Mouse (Mus musculus): Measurements from ENCODE around the gene Ubr3. TPM values are rescaled to one million over a fixed set of nuclear protein-coding genes. Genes with fewer than 3 reads are reported as not detected.

Ubr3 gene
- polyA plus RNA-seq, 1 experiment from 2014 or later = 22.4 TPM

DNA sequence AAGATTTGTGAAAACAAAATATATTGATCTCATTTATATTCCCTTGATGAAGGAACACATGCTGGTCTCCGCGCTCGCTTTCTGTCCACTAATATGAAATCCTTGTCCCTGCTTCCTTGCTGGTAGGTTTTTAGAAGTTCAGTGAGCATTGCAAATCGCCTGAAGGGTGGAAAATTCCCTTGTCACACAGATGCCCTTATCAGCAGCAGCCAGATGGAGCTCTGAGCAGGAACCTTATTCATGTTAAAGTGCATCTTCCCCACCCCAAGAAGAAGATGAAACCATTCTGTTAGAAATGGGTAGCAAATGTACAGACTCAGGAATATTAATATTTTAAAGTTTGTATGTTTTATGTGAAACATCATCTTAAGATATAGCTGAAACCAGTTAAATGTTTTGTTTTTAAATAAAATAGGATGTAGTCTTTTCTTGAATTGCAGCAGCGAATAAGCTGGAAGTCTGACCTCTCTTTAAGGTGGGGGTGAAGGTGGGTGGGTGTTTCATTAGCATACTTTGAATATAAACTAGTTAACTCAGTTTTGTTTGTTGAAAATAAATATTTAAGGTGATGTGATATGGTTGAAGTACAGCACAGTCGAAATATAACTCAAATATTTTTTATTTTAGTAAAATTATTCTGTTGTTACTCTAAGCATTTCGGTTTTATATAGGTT is 102.2 kb downstream of the Ubr3 start:
- H3K9me3 ChIP-seq (replicated peaks) = no peaks in the 10 kb centered on the region
- no peak overlapping the region for H3K4me3 ChIP-seq
- no peak overlapping the region for H3K27ac ChIP-seq
- no peaks in the 10 kb centered on the region for H3K27me3 ChIP-seq
- no peaks in the 10 kb centered on the region for H3K4me1 ChIP-seq
- WGBS = 72% methylated on average over 7 of the region's 7 CpGs
- peaks cover 18% of the 10 kb centered on the region for H3K36me3 ChIP-seq
- H3K4me2 ChIP-seq (replicated peaks) = no peak overlapping the region
- ATAC-seq (ENCODE audit: low FRiP score) = no peak
- no peak overlapping the region for H3K9ac ChIP-seq

DNA sequence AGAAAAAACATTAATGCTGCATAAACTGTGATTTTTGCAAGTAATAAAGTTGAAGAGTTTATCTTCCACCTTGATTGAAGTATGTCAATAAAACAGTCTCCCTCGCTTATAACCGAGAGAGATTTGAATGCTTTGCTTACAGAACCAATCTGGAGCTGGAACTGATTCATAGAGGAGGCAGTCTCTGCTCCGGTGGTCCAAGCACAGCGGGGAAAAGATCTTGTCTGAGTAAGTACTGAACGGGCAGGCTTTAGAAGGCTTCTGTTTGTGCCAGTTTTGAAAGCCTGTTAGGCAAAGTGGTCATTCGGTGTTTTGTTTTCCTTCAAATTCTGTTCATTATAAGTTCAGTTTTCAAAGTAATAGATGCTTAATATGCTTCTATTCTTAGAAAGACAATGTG is 103.3 kb downstream of the Ubr3 start:
- no peak overlapping the region for H3K27ac ChIP-seq
- H3K9me3 ChIP-seq (replicated peaks) = no peaks in the 10 kb centered on the region
- peaks cover 21% of the 10 kb centered on the region for H3K36me3 ChIP-seq
- no peaks in the 10 kb centered on the region for H3K27me3 ChIP-seq
- H3K9ac ChIP-seq = no peak overlapping the region
- 89% methylated on average over 6 of the region's 6 CpGs for WGBS
- H3K4me2 ChIP-seq (replicated peaks) = no peak overlapping the region
- no peak overlapping the region for H3K4me3 ChIP-seq
- ATAC-seq (ENCODE audit: low FRiP score) = no peak
- no peaks in the 10 kb centered on the region for H3K4me1 ChIP-seq

DNA sequence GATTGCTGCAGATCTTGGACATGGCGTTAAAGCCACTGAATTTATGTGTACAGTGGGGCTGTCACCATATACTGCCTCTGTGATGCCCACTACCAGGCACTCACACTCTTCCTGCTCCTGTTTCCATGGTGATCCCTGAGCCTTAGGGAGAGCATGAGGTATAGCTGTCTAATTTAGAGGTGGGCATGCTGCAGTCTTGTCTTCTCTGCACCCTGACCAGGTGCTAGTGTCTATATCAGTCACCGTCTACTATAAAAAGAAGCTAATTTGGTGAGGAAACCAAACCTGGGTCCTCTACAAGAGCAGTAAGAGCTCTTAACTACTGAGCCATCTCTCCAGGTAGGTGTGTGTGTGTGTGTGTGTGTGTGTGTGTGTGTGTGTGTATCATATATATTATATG is 109.4 kb downstream of the Ubr3 start:
- Histone ChIP-seq H3K27me3 (no peaks in the 10 kb centered on the region), H3K4me1 (no peaks in the 10 kb centered on the region), H3K9ac (no peak overlapping the region), H3K36me3 (peaks cover 28% of the 10 kb centered on the region), H3K4me3 (no peak overlapping the region), H3K9me3 (replicated peaks) (no peaks in the 10 kb centered on the region), H3K4me2 (replicated peaks) (no peak overlapping the region), H3K27ac (no peak overlapping the region)
- ATAC-seq (ENCODE audit: low FRiP score) = no peak
- WGBS = 87% methylated on average over 2 of the region's 2 CpGs

DNA sequence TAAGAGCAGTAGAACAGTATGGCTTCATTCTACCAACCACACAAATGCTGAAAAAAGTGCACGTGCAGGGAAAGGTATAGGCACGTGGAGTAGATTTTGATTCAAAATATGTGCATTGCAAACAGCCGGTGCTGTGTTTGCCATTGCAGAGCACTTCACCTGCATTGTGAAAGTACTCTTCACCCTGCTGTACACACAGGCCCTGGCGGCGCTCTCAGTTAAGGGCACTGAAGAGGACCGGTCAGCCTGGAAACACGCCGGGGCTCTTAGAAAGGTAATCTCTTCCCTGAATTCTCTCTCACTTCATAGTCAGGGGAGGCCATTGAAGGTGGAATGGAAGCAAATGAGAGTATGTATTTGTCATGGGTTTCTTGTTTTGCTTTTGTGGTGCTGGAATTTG is 115.9 kb downstream of the Ubr3 start:
- Histone ChIP-seq H3K4me1 (no peaks in the 10 kb centered on the region), H3K9me3 (replicated peaks) (no peaks in the 10 kb centered on the region), H3K4me2 (replicated peaks) (no peak overlapping the region), H3K36me3 (peaks cover 23% of the 10 kb centered on the region), H3K4me3 (no peak overlapping the region), H3K27me3 (no peaks in the 10 kb centered on the region), H3K27ac (no peak overlapping the region), H3K9ac (no peak overlapping the region)
- no peak for ATAC-seq (ENCODE audit: low FRiP score)
- WGBS = 91% methylated on average over 8 of the region's 8 CpGs

DNA sequence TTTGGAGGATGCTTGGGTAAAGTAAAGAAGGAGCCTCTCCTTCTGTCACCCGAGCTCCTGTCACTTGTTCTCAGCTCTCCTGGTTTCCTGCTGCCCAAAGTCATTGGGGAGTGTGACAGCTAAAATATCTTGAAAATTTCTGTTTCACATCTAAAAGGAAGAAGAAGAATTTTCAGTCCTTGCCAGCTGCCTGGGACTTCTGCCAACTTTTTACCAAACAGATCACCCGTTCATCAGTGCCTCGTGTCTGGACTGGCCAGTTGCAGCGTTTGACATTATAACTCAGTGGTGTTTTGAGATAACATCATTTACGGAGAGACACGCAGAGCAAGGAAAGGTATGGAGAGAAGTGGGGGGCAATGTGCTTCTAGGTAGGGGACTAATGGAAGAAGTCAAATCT is 121.2 kb downstream of the Ubr3 start:
- Histone ChIP-seq H3K27ac (no peak overlapping the region), H3K4me2 (replicated peaks) (no peak overlapping the region), H3K4me1 (no peaks in the 10 kb centered on the region), H3K27me3 (no peaks in the 10 kb centered on the region), H3K9me3 (replicated peaks) (no peaks in the 10 kb centered on the region), H3K4me3 (no peak overlapping the region), H3K9ac (no peak overlapping the region), H3K36me3 (peaks cover 50% of the 10 kb centered on the region)
- 90% methylated on average over 6 of the region's 6 CpGs for WGBS
- no peak for ATAC-seq (ENCODE audit: low FRiP score)

DNA sequence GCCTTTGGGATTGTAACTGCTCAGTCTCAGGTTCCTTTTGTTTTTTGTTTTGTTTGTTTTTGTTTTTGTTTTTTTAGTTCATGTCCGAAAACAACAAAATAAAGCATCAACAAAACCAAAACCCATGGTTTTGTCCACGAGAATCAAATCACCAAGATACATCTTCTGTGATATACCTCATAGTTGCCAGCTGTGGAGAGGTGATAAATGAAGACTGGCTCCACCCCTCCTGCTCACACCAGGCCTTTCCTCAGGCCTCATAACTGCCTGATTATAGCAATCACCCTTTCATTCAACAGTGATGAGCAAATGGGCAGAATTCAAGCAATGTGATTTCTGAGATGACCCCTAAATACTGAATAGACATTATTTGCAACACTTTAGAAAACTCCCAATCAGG is 127.4 kb downstream of the Ubr3 start:
- Histone ChIP-seq H3K9me3 (replicated peaks) (0 out of 2 replicates have a peak, but pooled peaks cover 3% of the 10 kb centered on the region), H3K9ac (no peak overlapping the region), H3K4me1 (no peaks in the 10 kb centered on the region), H3K4me3 (no peak overlapping the region), H3K27ac (no peak overlapping the region), H3K27me3 (no peaks in the 10 kb centered on the region), H3K36me3 (peaks cover 37% of the 10 kb centered on the region), H3K4me2 (replicated peaks) (no peak overlapping the region)
- no peak for ATAC-seq (ENCODE audit: low FRiP score)
- WGBS = 88% methylated on average over 2 of the region's 2 CpGs

DNA sequence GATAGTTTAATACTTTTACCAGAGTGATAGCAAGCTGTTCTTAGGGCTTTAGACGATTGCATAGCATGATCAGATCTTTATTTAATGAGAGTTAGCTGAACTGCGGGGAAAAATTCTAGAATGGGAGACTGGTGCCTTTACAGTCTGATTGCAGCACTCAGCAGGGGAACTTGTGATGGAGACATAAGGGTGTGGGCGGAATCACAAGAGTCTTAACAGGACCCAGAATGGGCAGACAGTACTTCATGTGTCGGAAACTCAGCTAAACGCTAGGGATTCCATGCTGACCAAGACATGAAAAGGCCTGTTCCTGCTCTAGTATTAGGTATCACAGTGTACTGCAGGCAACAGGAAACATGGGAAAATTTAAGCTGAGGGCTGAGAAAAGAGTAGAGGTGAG is 128.7 kb downstream of the Ubr3 start:
- Histone ChIP-seq H3K4me1 (no peaks in the 10 kb centered on the region), H3K27ac (no peak overlapping the region), H3K27me3 (no peaks in the 10 kb centered on the region), H3K9ac (no peak overlapping the region), H3K9me3 (replicated peaks) (0 out of 2 replicates have a peak, but pooled peaks cover 6% of the 10 kb centered on the region), H3K4me2 (replicated peaks) (no peak overlapping the region), H3K36me3 (peaks cover 32% of the 10 kb centered on the region), H3K4me3 (no peak overlapping the region)
- no peak for ATAC-seq (ENCODE audit: low FRiP score)
- 89% methylated on average over 5 of the region's 5 CpGs for WGBS

DNA sequence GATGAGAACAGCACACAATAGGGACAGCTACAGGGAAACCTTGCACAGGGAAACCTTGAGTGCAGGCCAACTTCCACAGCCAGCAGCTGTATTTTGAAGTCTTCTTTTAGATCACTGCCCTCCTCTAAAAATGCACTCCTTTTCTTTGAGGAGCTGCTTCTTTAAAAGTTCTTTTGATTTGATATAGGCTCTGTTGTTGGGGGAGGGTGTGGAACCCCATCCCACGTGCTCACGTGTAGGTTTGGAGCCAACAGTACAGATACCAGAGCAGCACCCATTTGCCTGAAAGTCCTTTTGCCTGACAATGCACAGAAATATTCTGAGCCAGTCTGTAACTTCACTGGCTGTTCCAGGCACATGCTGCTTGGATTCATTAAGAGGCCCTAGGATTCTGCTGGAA is 134.4 kb downstream of the Ubr3 start:
- 83% methylated on average over 2 of the region's 2 CpGs for WGBS
- H3K27me3 ChIP-seq = no peaks in the 10 kb centered on the region
- H3K36me3 ChIP-seq = peaks cover 5% of the 10 kb centered on the region; the same call in 1 of the 2 replicates
- H3K9ac ChIP-seq = no peak overlapping the region
- H3K4me3 ChIP-seq = no peak overlapping the region
- H3K27ac ChIP-seq = no peak overlapping the region
- ATAC-seq (ENCODE audit: low FRiP score) = no peak
- no peak overlapping the region for H3K4me2 ChIP-seq (replicated peaks)
- H3K4me1 ChIP-seq = no peaks in the 10 kb centered on the region
- 0 out of 2 replicates have a peak, but pooled peaks cover 6% of the 10 kb centered on the region for H3K9me3 ChIP-seq (replicated peaks)

DNA sequence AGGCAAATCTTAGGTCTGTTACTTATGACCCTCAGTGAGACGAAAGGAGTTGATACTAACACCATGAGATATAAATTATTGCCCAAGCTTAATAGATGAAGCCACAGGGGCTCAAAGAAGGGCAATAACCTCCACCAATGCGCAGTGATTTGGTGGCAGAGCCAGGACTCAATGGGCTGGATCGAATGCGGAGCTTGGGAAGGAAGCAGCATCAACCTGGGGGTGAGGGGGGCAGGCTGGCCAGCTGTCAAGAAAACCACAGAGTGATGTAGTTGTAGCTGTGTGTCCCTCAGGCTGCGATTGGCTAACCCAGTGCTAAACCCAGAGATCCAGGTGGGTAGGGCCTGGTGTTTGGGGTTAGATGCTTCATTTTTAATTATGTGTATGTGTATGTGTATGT is 137.8 kb downstream of the Ubr3 start:
- Histone ChIP-seq H3K36me3 (no peaks in the 10 kb centered on the region), H3K9me3 (replicated peaks) (0 out of 2 replicates have a peak, but pooled peaks cover 1% of the 10 kb centered on the region), H3K4me3 (no peak overlapping the region), H3K9ac (no peak overlapping the region), H3K4me2 (replicated peaks) (no peak overlapping the region), H3K27ac (no peak overlapping the region), H3K4me1 (peaks cover 8% of the 10 kb centered on the region), H3K27me3 (no peaks in the 10 kb centered on the region)
- ATAC-seq (ENCODE audit: low FRiP score) = no peak
- 74% methylated on average over 5 of the region's 5 CpGs for WGBS

DNA sequence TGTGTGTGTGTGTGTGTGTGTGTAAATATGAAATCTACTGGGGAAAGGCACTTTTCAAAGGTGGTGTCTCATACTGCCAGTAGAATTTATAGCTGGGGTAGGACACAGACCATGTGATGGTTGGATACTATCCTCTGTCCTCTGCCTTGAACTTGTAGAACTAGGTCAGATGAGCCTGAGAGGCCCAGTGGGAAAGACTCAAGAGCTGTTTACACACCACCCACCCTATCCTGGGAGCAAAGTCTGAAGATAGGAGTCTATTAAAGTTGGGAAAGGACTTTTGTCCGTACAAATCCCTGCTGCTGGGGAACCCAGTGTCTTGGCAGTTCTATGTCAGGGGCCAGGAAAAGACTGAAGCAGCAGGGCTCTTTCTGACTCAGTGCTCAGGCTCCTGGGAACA is 138.3 kb downstream of the Ubr3 start:
- no peak overlapping the region for H3K9ac ChIP-seq
- 78% methylated on average over 1 of the region's 1 CpGs for WGBS
- H3K4me1 ChIP-seq = peaks cover 8% of the 10 kb centered on the region
- H3K9me3 ChIP-seq (replicated peaks) = no peaks in the 10 kb centered on the region
- no peak for ATAC-seq (ENCODE audit: low FRiP score)
- H3K4me3 ChIP-seq = no peak overlapping the region
- H3K4me2 ChIP-seq (replicated peaks) = no peak overlapping the region
- no peaks in the 10 kb centered on the region for H3K27me3 ChIP-seq
- no peak overlapping the region for H3K27ac ChIP-seq
- no peaks in the 10 kb centered on the region for H3K36me3 ChIP-seq

DNA sequence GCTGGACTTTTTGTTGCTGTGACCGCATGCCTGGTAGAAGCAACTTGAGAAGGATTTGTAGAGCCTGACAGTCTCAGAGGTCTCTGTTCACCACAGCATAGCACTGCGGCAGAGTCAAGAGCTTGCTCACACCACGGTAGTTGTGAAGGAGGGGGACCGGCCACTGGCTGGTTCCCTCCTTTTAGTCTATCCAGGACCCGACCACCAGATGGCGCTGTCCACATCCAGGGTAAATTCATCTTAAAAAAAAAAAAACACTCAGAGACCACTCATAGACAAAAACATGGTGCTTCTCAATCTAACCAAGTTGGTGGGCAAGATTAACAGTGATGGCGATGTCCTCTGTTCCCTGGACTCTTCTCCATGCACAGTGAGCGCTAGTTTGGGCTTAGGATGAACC is 140.2 kb downstream of the Ubr3 start:
- no peak overlapping the region for H3K27ac ChIP-seq
- no peak for ATAC-seq (ENCODE audit: low FRiP score)
- no peak overlapping the region for H3K4me2 ChIP-seq (replicated peaks)

DNA sequence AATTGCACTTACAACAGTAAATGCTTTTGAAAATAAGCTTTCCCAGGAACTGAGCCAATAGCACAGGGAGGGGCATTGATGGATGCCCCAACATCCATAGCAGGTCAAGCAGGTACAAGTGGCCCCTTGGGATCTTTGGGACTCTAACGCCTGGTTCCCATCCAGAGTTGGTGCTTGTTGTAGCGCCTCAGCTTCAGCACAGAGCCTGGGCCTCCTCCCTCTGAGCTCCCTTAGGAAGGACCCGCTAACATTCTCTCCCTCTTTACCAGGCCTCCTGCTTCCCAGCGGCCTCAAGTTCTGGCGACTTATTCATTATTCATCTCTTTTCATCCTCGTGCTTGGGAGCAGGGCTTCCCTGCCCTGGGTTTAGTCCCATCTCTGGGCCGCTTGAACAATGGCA is 141.7 kb downstream of the Ubr3 start, which contains the start of gene Myo3b:
Gene Myo3b (plus strand): TSS at position 375 of the 400 bp plus-strand sequence.
- H3K27me3 ChIP-seq = no peaks in the 10 kb centered on the region
- H3K9me3 ChIP-seq (replicated peaks) = no peaks in the 10 kb centered on the region
- H3K4me1 ChIP-seq = peaks cover 8% of the 10 kb centered on the region
- no peak within 1 kb of the TSS for H3K4me3 ChIP-seq
- peak within 1 kb of the TSS; percentile 13; the same call in 1 of the 2 replicates for H3K4me2 ChIP-seq (replicated peaks)
- no peaks in the 10 kb centered on the region for H3K36me3 ChIP-seq
- no peak for ATAC-seq (ENCODE audit: low FRiP score)
- H3K27ac ChIP-seq = no peak within 1 kb of the TSS
- no peak within 1 kb of the TSS for H3K9ac ChIP-seq
- 25% methylated on average over 7 of the region's 7 CpGs for WGBS

More for the DNA sequence above, 140.2 kb downstream of the Ubr3 start:
- H3K36me3 ChIP-seq = no peaks in the 10 kb centered on the region
- no peaks in the 10 kb centered on the region for H3K27me3 ChIP-seq
- no peak overlapping the region for H3K4me3 ChIP-seq
- H3K4me1 ChIP-seq = peaks cover 8% of the 10 kb centered on the region
- 78% methylated on average over 8 of the region's 8 CpGs for WGBS
- H3K9ac ChIP-seq = no peak overlapping the region
- H3K9me3 ChIP-seq (replicated peaks) = no peaks in the 10 kb centered on the region

DNA sequence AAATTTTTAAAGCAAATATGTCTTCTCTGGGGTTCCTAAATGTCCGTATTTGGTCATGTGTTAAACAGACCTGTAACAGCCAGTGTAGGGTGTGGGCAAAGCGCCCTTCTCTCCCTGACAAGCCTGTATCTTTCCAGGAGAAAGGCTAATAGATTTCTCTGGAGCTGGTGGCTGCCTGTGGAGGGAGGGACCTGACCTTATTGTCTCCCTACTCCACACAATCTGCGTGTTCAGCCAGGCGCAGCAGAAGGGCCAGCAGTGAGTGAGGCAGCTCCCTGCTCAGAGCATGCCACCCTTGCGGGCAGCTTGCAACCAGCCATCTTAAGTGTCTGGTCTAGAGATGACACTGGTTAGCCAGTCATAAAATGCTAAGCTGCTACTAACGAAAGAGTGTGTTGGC is 147.4 kb downstream of the Ubr3 start:
- no peaks in the 10 kb centered on the region for H3K36me3 ChIP-seq
- H3K4me1 ChIP-seq = peaks cover 4% of the 10 kb centered on the region
- no peak overlapping the region for H3K4me3 ChIP-seq
- H3K27ac ChIP-seq = peak overlapping the region; percentile 67
- H3K4me2 ChIP-seq (replicated peaks) = no peak overlapping the region
- 40% methylated on average over 6 of the region's 6 CpGs for WGBS
- no peaks in the 10 kb centered on the region for H3K9me3 ChIP-seq (replicated peaks)
- no peak overlapping the region for H3K9ac ChIP-seq
- 0 out of 2 replicates have a peak, but pooled peaks have one; percentile 52 for ATAC-seq (ENCODE audit: low FRiP score)
- no peaks in the 10 kb centered on the region for H3K27me3 ChIP-seq
